In the genomic region with DNA sequence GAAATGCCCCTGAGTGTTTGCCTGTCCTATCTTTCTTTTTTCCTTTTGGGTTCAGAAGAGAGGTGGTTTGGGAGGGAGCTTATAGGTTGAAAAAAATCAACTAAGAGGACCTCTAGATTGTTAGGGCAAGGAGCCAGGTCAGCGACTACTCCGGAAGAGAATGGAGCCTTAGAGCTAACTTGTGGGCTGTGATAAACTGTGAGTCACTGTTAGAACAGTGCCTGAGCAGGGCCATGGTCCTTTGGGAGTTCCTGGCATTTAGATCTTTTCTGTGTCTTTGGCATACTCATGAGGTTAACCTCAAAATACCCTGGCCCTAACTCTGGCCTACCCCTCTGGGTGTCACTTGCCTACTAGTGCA, we compare ENCODE assay signal across 11 mouse cellular contexts. TPM values are rescaled to one million over a fixed set of nuclear protein-coding genes. Genes with fewer than 3 reads are reported as not detected.
A peak's percentile ranks its signal among the peaks of the same experiment; 100 is the strongest.
DNase-seq lines count a peak whose midpoint lies in the region; ATAC-seq and TF ChIP-seq lines count a peak whose summit lies in the region.
"Had no signal": no experiment of that assay in that cellular context is flagged by ENCODE, and none has a peak within 500 bp of the region (broad histone marks: within the 10 kb centered on the region; RNA-seq: fewer than 3 reads in every experiment).

No protein-coding gene starts in this region.

- DNase-seq in gastrocnemius, adult 2 months: no peak
- no peak for DNase-seq in gastrocnemius, adult 8-10 months (ENCODE audit: low spot score in 2 of 2)
- DNase-seq in adipocyte (ENCODE audit: low spot score): peak; percentile 90
- DNase-seq in heart, postnatal 0 days (ENCODE audit: low spot score): peak; percentile 55
- peak; percentile 77 for DNase-seq in lung, postnatal 10 days
- no peak for DNase-seq in urinary bladder, postnatal 10 days (ENCODE audit: low spot score)
- DNase-seq in frontal cortex, postnatal 14 days (ENCODE audit: low spot score in 2 of 2): no peak
- DNase-seq in layer of hippocampus, postnatal 36 days: no peak
- DNase-seq: cerebellum, adult 11-12 months; gastrocnemius, postnatal 25 days had no signal

- no peaks in the 10 kb centered on the region for H3K4me1 ChIP-seq in heart, postnatal 0 days (ENCODE audit: control insufficient read depth, insufficient read depth)

- H3K4me3 ChIP-seq in gastrocnemius, adult 2 months: no peak overlapping the region
- no peak overlapping the region for H3K4me3 ChIP-seq in heart, postnatal 0 days (ENCODE audit: low read depth, low read length)
- H3K4me3 ChIP-seq: midbrain, embryonic 12.5 days had no signal

- no peak for TF ChIP-seq CTCF in gastrocnemius, adult 2 months (IDR thresholded peaks at IDR 0.05)
- TF ChIP-seq CTCF in heart, postnatal 0 days (IDR thresholded peaks at IDR 0.05; ENCODE audit: low read depth): no peak

- 24% methylated on average over 2 of the region's 2 CpGs for WGBS in heart, postnatal 0 days

- intact Hi-C loops in gastrocnemius, adult 2 months (cut with DNase I): no loop called here

- H3K4me2 ChIP-seq in heart, postnatal 0 days (ENCODE audit: low read depth, low read length): no peak overlapping the region
- H3K4me2 ChIP-seq: midbrain, embryonic 12.5 days had no signal

- ATAC-seq in heart, postnatal 0 days (ENCODE audit: insufficient read depth, low read depth): peak; percentile 66

- no peaks in the 10 kb centered on the region for H3K9me3 ChIP-seq in heart, postnatal 0 days (replicated peaks; ENCODE audit: control insufficient read depth, low read length)
- H3K9me3 ChIP-seq: midbrain, embryonic 12.5 days had no signal

- TF ChIP-seq EP300 in heart, postnatal 0 days (IDR thresholded peaks at IDR 0.05; ENCODE audit: low read depth): no peak

- no peaks in the 10 kb centered on the region for H3K27me3 ChIP-seq in heart, postnatal 0 days (ENCODE audit: control insufficient read depth, insufficient read depth, low read length)
- H3K27me3 ChIP-seq: midbrain, embryonic 12.5 days had no signal

- H3K27ac ChIP-seq in gastrocnemius, adult 2 months: peak overlapping the region; percentile 64
- H3K27ac ChIP-seq in heart, postnatal 0 days (ENCODE audit: low read depth): peak overlapping the region; percentile 66
- H3K27ac ChIP-seq: midbrain, embryonic 12.5 days had no signal

- peaks cover 6% of the 10 kb centered on the region; the same call in 1 of the 2 replicates for H3K36me3 ChIP-seq in heart, postnatal 0 days (replicated peaks; ENCODE audit: control insufficient read depth, insufficient read depth, low read length)

- H3K9ac ChIP-seq in heart, postnatal 0 days (replicated peaks; ENCODE audit: low read depth, low read length): no peak overlapping the region
- H3K9ac ChIP-seq: midbrain, embryonic 12.5 days had no signal

RNA-seq across cellular contexts. Expression of a gene that starts 45.5 kb away (rescaled TPM):
- 10 to 100 TPM; 22.0 to 31.9 TPM for total RNA-seq in gastrocnemius, adult 2 months (2021)
- total RNA-seq in gastrocnemius, adult 8-10 months (2022): 10 to 100 TPM; 16.1 to 22.2 (median 18.0) TPM
- total RNA-seq in heart, postnatal 0 days (2014; rRNA removed; ENCODE audit: low replicate concordance): 44.0 and 83.1 TPM in 2 replicates
- 14.9 and 17.6 TPM in 2 replicates for polyA plus RNA-seq in heart, postnatal 0 days (2015; fragmentation: Nextera tagmentation; extraction: Ambion mirVana)
- total RNA-seq in layer of hippocampus, postnatal 36 days (2021): 10 to 100 TPM; 13.2 to 14.7 TPM

Comparison
In these comparisons a context has a peak if more than half of its experiments do, and no peak if none do; other contexts are left out.
1. DNase-seq: peak in adipocyte (single experiment), heart, postnatal 0 days (single experiment) and lung, postnatal 10 days (single experiment); none in gastrocnemius, adult 2 months (single experiment), gastrocnemius, adult 8-10 months (0 of 2), urinary bladder, postnatal 10 days (single experiment), frontal cortex, postnatal 14 days (0 of 2) and layer of hippocampus, postnatal 36 days (0 of 2).